Mouse (Mus musculus): ENCODE data around the gene Ltn1. TPM values are rescaled to one million over a fixed set of nuclear protein-coding genes. Genes with fewer than 3 reads are reported as not detected.

The Ltn1 gene
- 35.1 and 35.4 TPM in 2 replicates for polyA plus RNA-seq (2014; fragmentation: Nextera tagmentation; extraction: Ambion mirVana)

DNA sequence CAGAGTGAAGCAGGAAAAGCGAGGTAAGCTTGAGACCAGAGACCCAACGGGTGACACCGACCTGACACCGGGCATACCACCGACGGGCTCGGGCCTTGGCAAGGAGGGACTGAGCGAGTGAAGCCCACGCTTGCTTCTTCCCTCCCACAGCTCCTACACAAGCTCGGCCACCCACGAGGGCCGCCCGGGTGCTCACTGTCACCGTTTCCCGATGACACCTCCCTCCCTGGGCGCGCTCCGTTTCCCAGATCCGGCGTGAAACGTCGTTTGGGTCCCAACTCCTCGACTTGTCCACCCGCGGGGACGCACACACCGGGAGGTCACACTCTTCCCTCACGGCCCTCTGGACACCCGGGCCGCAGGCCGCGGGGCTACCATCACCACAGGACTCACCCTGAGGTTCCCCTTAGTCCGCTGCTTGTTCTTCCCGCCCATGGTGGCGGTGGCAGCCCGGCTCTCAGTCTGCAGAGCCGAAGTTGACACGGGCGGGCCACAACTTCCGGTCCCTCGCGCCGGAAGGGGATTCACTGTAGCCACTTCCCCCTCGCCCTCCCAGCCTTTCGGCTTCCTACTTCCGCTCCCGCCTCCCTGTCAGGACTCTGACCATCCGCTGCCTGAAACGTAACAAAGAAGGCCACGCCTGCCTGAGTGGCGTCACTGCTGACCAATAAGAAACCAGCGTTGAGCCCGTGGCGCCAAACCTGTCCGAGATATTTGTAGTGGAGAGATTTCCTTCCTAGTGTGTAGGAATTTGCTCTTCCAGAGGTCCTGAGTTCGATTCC lies at the start of gene Ltn1:
TSS of gene Ltn1 (minus strand) at position 580 of the 782 bp plus-strand sequence.
- WGBS: under 1% methylated on average over 56 of the region's 56 CpGs
- Histone ChIP-seq H3K9me3 (ENCODE audit: low read depth, low read length) (no peaks in the 10 kb centered on the region), H3K4me2 (peak within 1 kb of the TSS; percentile 82), H3K4me1 (ENCODE audit: insufficient read depth) (no peaks in the 10 kb centered on the region), H3K9ac (peak within 1 kb of the TSS; percentile 81), H3K27me3 (ENCODE audit: insufficient read depth, low read length) (no peaks in the 10 kb centered on the region), H3K4me3 (ENCODE audit: low read depth, low read length) (peak within 1 kb of the TSS; percentile 94), H3K27ac (ENCODE audit: low read depth) (peak within 1 kb of the TSS; percentile 60; the same call in 1 of the 2 replicates), H3K36me3 (ENCODE audit: insufficient read depth) (no peaks in the 10 kb centered on the region)
- no peak for TF ChIP-seq CTCF (IDR thresholded peaks at IDR 0.05; ENCODE audit: low read depth)
- ATAC-seq (ENCODE audit: insufficient read depth) (peak; percentile 99), DNase-seq (peak; percentile 100)

GRCm38 (mm10) chr16:87470579-87470978 lies 38.2 kb upstream of the Ltn1 start:
- no peak for ATAC-seq (ENCODE audit: insufficient read depth)
- 83% methylated on average over 4 of the region's 4 CpGs for WGBS
- no peak for TF ChIP-seq CTCF (IDR thresholded peaks at IDR 0.05; ENCODE audit: low read depth)
- Histone ChIP-seq H3K27me3 (ENCODE audit: insufficient read depth, low read length) (no peaks in the 10 kb centered on the region), H3K36me3 (ENCODE audit: insufficient read depth) (peaks cover 82% of the 10 kb centered on the region), H3K9ac (no peak overlapping the region), H3K4me2 (no peak overlapping the region), H3K4me1 (ENCODE audit: insufficient read depth) (no peaks in the 10 kb centered on the region), H3K27ac (ENCODE audit: low read depth) (no peak overlapping the region), H3K4me3 (ENCODE audit: low read depth, low read length) (no peak overlapping the region), H3K9me3 (ENCODE audit: low read depth, low read length) (no peaks in the 10 kb centered on the region)
- no peak for DNase-seq

- Histone ChIP-seq H3K4me3 (ENCODE audit: low read depth, low read length) (no peak overlapping the region), H3K27ac (ENCODE audit: low read depth) (no peak overlapping the region), H3K9ac (no peak overlapping the region), H3K36me3 (ENCODE audit: insufficient read depth) (peaks cover 30% of the 10 kb centered on the region), H3K9me3 (ENCODE audit: low read depth, low read length) (no peaks in the 10 kb centered on the region), H3K4me1 (ENCODE audit: insufficient read depth) (peaks cover 7% of the 10 kb centered on the region; the same call in 1 of the 2 replicates), H3K4me2 (no peak overlapping the region), H3K27me3 (ENCODE audit: insufficient read depth, low read length) (no peaks in the 10 kb centered on the region)
- ATAC-seq (ENCODE audit: insufficient read depth) (no peak), DNase-seq (no peak)
- no peak for TF ChIP-seq CTCF (IDR thresholded peaks at IDR 0.05; ENCODE audit: low read depth)
- 91% methylated on average over 3 of the region's 3 CpGs for WGBS
Measured at GRCm38 (mm10) chr16:87458752-87459151, 26.3 kb upstream of the Ltn1 start.

DNA sequence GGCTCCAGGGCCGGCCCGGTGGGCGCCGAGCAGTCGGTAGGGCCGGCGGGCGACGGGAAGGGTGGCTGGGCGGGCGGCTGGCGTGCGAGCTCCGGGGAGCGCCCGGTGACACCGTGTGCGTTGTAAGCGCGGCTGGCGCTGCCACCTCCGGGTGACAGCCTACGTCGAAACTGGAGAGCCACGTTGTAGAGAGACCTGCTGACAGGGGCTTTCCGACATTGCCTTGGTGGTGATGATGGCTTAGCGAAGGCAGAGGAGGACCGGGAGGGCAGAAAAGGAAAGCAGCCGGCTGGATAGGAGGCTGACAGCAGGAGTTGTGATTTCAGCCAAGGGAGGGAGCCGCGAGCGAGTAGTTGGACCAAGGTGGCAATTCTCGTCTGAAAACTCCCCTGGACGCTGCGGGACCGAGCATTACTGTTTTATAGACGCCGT lies 22.8 kb upstream of the Ltn1 start:
- no peak for TF ChIP-seq CTCF (IDR thresholded peaks at IDR 0.05; ENCODE audit: low read depth)
- Histone ChIP-seq H3K36me3 (ENCODE audit: insufficient read depth) (peaks cover 6% of the 10 kb centered on the region; the same call in 1 of the 2 replicates), H3K27ac (ENCODE audit: low read depth) (peak overlapping the region; percentile 58; the same call in 1 of the 2 replicates), H3K27me3 (ENCODE audit: insufficient read depth, low read length) (no peaks in the 10 kb centered on the region), H3K9ac (peak overlapping the region; percentile 84), H3K9me3 (ENCODE audit: low read depth, low read length) (no peaks in the 10 kb centered on the region), H3K4me2 (peak overlapping the region; percentile 78), H3K4me1 (ENCODE audit: insufficient read depth) (peaks cover 7% of the 10 kb centered on the region; the same call in 1 of the 2 replicates), H3K4me3 (ENCODE audit: low read depth, low read length) (peak overlapping the region; percentile 89)
- ATAC-seq (ENCODE audit: insufficient read depth) (peak; percentile 74), DNase-seq (peak; percentile 39)
- WGBS: under 1% methylated on average over 38 of the region's 38 CpGs

DNA sequence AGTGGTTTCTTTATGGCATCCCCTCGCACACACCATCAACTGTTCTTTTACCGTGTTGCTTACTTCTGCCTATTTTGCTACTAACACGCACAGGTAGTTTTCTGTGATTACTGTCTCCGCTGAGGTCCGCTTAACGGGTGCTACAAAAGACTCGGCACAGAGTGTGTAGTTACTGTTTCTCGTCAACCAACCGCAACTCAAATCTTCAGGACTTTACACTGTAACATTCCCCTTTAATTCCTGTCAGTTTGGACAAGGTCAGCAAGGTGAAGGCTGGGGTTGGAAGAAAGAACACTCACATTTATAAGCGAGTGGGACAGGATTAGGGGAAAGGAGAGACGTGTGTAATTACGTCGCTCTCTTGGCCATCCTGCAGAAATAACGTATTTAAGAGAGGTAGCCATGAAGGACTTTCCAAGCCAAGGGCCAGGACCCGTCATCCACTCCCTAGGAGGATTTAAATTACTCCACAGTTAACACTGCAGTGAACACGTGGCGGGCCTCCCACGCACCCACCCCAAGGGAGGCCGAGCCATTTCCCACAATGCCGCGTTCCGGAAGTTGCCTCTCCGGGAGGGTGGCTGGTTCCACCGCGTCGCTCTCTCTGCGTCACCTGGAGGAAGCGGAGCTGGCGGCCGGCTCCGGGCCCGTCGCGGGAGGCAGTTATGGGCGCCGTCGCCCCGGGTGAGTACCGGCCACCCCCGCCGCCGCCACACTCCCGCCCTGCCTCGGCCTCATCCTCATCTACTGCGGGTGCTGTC lies 22.2 kb upstream of the Ltn1 start, which contains the start of gene Usp16:
TSS of gene Usp16 (plus strand) at position 285 of the 761 bp plus-strand sequence.
- 9% methylated on average over 45 of the region's 45 CpGs for WGBS
- Histone ChIP-seq H3K4me2 (peak within 1 kb of the TSS; percentile 78), H3K27ac (ENCODE audit: low read depth) (peak within 1 kb of the TSS; percentile 58; the same call in 1 of the 2 replicates), H3K4me3 (ENCODE audit: low read depth, low read length) (peak within 1 kb of the TSS; percentile 89), H3K27me3 (ENCODE audit: insufficient read depth, low read length) (no peaks in the 10 kb centered on the region), H3K9ac (peak within 1 kb of the TSS; percentile 84), H3K4me1 (ENCODE audit: insufficient read depth) (peaks cover 7% of the 10 kb centered on the region; the same call in 1 of the 2 replicates), H3K9me3 (ENCODE audit: low read depth, low read length) (no peaks in the 10 kb centered on the region), H3K36me3 (ENCODE audit: insufficient read depth) (peaks cover 6% of the 10 kb centered on the region; the same call in 1 of the 2 replicates)
- TF ChIP-seq CTCF (IDR thresholded peaks at IDR 0.05; ENCODE audit: low read depth): no peak
- ATAC-seq (ENCODE audit: insufficient read depth): peak; percentile 97
- peak; percentile 96 for DNase-seq

DNA sequence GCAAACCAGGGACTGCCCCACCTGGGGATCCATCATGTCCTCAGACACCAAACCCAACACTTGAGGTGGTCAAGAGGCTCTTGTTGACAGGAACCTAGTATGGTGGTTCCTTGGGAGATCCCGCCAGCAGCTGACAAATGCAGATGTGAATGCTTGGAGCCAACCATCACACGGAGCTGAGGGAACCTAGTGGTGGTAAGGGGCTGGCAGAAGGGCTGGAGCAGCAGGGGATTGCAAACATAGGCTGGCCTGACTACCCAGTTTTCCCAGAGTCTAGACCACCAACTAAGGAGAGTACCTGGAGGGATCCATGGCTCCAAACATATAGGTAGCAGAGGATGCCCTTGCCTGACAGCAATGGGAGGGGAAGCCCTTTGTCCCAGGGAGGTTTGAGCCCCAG lies 20.8 kb upstream of the Ltn1 start:
- no peak for TF ChIP-seq CTCF (IDR thresholded peaks at IDR 0.05; ENCODE audit: low read depth)
- Histone ChIP-seq H3K27ac (ENCODE audit: low read depth) (no peak overlapping the region), H3K4me1 (ENCODE audit: insufficient read depth) (peaks cover 7% of the 10 kb centered on the region; the same call in 1 of the 2 replicates), H3K4me3 (ENCODE audit: low read depth, low read length) (no peak overlapping the region), H3K9ac (no peak overlapping the region), H3K36me3 (ENCODE audit: insufficient read depth) (no peaks in the 10 kb centered on the region), H3K9me3 (ENCODE audit: low read depth, low read length) (no peaks in the 10 kb centered on the region), H3K4me2 (no peak overlapping the region), H3K27me3 (ENCODE audit: insufficient read depth, low read length) (no peaks in the 10 kb centered on the region)
- DNase-seq (no peak), ATAC-seq (ENCODE audit: insufficient read depth) (no peak)
- 79% methylated on average over 2 of the region's 2 CpGs for WGBS
